Mouse (Mus musculus) C2C12 (cell line): ENCODE results near the gene Bcas3.

Experiments
- CEBPB ChIP-seq: IDR thresholded peaks from one replicate; pipeline ENCODE4 v1.6.1; 2011; ENCODE audit warnings: low read depth, mild to moderate bottlenecking, control low read depth, moderate library complexity
- CTCF ChIP-seq: IDR thresholded peaks from one replicate; pipeline ENCODE4 v1.5.1; 2011; ENCODE audit not compliant: control insufficient read depth, insufficient read depth, insufficient read length
- MYOG ChIP-seq: IDR thresholded peaks from one replicate; pipeline ENCODE4 v1.6.1; 2011; ENCODE audit not compliant: control insufficient read depth, insufficient read length; ENCODE audit errors: extremely low read depth
- USF1 ChIP-seq: IDR thresholded peaks from one replicate; pipeline ENCODE4 v1.6.1; 2011; ENCODE audit warnings: low read depth, mild to moderate bottlenecking, control low read depth, moderate library complexity

DNA sequence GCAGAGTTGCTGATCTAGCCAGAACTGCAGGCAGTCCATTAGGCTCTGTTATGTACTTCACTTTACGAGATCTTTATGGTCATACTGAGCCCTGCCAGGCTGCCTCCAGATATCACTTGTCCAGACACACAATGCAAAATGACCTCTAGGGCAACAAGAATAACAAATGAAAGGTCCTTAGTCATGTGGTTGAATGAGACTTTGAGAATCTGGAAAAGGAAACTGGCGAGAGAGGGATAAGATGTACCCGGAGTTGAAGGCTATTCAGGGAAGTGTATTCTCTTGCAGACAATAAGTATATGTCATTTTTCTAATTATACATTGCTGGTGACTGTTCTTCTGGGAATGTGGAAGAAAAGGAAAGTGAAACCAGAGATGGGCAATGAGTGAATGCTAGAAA, 218.1 kb downstream of the Bcas3 start:
- TF ChIP-seq CTCF (no peak), USF1 (no peak), CEBPB (no peak), MYOG (no peak)
